Mouse (Mus musculus) cerebellum, adult 2 months (tissue): ENCODE results near the gene Gm853.

Experiments
- CTCF ChIP-seq: fragments of 200-500 bp; IDR thresholded peaks from 2 replicates; pipeline ENCODE4 v1.5.1; 2011; ENCODE audit warnings: low read depth, mild to moderate bottlenecking, control low read depth, low read length, moderate library complexity, borderline replicate concordance; ENCODE audit not compliant: insufficient read depth
- POLR2A ChIP-seq: fragments of 200-500 bp; IDR thresholded peaks from 2 replicates; pipeline ENCODE4 v1.6.1; 2011; ENCODE audit warnings: low read length, control low read depth, borderline replicate concordance; ENCODE audit not compliant: insufficient read depth

DNA sequence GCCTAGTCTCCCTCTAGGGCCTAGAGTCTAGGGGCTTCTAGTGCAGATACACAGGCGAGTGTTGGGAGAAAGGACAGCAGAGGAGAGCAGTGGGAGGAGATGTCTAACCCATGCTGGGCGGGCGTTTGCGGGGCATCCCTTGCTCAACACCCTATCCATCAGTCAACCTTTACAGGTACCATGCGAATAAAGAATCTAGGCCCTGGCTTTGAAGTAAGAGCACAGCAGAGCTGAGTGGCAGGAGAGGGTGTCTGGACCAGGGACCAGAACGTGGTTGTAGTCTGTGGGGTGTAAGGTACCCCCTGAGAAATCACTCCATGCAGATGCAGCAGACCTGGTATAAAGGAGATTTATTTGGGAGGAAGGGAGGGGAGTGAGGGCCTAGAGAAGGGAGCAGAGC lies 58.1 kb downstream of the Gm853 start:
- no peak for TF ChIP-seq CTCF
- no peak for TF ChIP-seq POLR2A
